Mouse (Mus musculus) frontal cortex, postnatal 36 days (tissue): ENCODE results near the gene Slc39a1.
"Not testable (repeated sequence)": the region's sequence is repeated elsewhere in the genome, so short reads cannot be mapped to it uniquely, and the experiment has no call there.

Source experiments
- DNase-seq, 2 experiments: peaks; one replicate each; pipeline ENCODE4 v3.0.0; 2022; ENCODE audit warnings: low spot score in 2 of 2

The Slc39a1 gene

DNA sequence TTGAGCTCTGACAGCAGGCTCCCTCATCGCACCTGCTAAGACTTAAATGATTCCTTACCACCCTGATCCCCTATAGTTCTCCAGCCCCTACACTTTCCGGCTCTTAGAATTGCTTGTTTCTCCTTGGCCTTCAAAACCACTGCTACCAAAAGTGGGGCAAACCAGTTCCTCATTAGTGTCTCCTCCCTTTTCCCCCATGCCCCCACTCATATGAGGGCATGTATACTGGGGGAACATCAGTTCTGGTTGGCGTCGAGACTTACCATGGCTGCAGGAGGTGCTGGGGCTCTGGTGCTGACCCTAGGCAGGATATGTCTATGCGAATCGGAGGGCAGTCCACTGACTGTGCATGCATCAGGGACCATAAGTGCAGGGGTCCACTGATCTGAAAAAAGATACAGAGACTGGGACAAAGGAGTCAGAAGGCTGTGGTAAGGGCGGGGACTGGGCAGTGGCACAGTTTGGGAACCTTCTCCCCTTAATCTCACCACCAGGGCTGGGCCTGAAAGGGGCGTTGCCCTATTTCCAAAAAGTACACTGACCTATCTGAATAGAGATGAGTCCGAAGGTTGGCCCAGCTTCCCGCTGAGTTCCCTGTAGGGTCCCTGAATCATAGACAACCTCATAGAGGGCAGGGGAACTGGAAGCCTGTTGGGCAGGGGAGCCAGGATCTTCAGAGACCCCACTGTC lies 6.2 kb upstream of the Slc39a1 start:
- no peak for DNase-seq

DNA sequence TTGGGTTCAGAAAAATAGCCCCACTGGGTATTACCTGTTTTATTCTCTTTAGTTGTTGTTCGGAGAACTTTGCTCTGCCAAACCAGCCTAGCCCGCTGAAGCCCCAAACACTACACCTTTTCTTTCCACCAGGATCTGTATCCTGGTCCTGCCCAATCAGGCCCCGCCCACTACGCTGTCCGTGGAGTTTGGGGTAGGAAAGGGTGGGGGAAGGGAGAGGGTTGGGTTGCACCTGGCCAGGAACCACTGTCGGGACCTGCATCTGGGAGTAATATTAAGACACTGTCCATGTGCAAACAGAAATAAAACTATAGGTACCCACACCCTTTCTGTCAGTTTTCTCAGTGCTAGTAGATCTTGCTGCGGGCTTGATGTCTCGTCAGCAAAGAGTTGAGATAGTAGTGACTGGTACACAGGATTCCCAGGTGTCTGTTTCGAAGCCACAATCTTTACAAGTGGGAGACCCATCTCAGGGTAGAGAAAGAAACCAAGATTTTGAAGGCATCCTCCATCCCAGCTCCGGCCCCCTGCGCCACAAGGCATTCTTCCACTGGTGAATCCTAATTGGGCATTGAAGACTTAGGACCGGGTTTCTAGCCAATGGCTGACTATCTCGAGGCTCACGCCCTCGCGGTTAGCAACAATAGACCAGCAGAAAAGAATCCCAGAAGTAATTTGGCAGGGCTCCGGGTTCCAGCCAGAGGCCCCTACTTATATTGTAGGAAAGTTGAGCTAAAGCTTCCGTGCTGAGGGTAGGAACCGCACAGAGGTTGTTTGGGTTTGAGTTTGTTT lies 4.8 kb upstream of the Slc39a1 start, which contains the start of gene Creb3l4:
Gene Creb3l4 (minus strand): TSS at position 529 of the 792 bp plus-strand sequence.
- no peak for DNase-seq

DNA sequence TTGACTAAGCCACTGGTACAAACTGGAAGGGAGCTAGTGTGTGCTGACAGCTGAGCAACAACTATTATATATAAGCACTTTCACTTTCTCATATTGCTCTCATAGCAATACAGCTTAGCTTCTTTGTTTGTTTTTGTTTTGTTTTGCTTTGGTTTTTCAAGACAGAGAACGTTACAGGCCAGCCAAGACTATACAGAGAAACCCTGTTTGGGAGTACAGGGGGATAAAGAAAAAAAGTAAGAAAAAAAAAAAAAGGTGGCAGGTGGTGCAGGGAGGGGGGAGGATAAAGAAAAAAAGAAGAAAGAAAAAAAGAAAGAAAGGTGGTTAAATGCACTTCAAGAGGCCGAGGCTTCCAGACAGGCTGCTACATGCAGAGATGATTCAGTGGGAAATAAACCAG lies 2.6 kb upstream of the Slc39a1 start:
- DNase-seq: no peak

DNA sequence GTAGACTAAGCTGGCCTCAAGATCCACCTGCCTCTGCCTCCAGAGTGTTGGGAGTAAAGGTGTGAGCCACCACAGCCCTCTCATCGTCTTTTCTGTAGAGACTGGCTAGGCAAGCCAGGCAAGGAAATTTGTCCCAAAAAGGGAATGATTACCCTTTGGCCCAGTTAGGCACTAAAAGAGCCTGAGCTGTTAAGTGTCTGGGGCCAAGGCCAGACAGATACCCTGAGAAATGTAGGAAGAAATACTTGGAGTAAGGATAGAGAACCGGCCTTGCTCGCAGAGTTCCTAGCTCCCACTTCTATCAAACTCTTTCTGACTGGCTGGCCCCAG lies 377 bp upstream of the Slc39a1 start:
- DNase-seq: no peak

- no peak for DNase-seq
Observed at GRCm38 (mm10) chr3:90248746-90249100, 751 bp downstream of the Slc39a1 start.

DNA sequence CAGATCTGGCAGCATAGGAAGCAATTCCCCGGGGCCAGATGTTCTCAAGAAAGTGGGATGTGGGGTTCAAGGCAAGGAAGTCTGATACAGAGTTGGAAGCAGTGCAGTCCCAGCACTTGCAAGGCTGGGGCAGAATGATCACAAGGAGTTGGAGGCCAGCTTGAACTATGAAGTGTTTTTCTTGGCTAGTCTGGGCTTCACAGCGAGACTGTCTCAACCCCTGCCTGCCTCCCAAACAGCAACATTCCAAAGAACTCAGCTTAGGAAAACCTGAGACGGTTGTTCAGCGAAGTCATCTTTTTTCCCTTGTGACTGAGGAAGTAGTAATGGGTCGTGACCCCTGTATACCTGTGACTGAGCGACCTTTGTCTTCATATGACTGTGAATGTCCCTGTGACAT lies 2.8 kb downstream of the Slc39a1 start:
- DNase-seq: no peak

- not testable (repeated sequence) for DNase-seq
Observed at GRCm38 (mm10) chr3:90251731-90252226, 3.8 kb downstream of the Slc39a1 start.

GRCm38 (mm10) chr3:90252659-90253058 lies 4.7 kb downstream of the Slc39a1 start:
- DNase-seq: not testable (repeated sequence)

- not testable (repeated sequence) for DNase-seq
Observed at GRCm38 (mm10) chr3:90253174-90253573, 5.2 kb downstream of the Slc39a1 start.

- DNase-seq: peak; percentile 96 to 98
Observed at GRCm38 (mm10) chr3:90253653-90254418, 5.9 kb downstream of the Slc39a1 start, which contains the start of gene Crtc2. Gene Crtc2, plus strand, starts transcription at chr3:90254163.

- DNase-seq: no peak
Observed at GRCm38 (mm10) chr3:90254419-90255193, 6.6 kb downstream of the Slc39a1 start.

GRCm38 (mm10) chr3:90255194-90255565 lies 7.2 kb downstream of the Slc39a1 start:
- DNase-seq: no peak

GRCm38 (mm10) chr3:90255784-90256353 lies 7.9 kb downstream of the Slc39a1 start:
- no peak for DNase-seq

DNA sequence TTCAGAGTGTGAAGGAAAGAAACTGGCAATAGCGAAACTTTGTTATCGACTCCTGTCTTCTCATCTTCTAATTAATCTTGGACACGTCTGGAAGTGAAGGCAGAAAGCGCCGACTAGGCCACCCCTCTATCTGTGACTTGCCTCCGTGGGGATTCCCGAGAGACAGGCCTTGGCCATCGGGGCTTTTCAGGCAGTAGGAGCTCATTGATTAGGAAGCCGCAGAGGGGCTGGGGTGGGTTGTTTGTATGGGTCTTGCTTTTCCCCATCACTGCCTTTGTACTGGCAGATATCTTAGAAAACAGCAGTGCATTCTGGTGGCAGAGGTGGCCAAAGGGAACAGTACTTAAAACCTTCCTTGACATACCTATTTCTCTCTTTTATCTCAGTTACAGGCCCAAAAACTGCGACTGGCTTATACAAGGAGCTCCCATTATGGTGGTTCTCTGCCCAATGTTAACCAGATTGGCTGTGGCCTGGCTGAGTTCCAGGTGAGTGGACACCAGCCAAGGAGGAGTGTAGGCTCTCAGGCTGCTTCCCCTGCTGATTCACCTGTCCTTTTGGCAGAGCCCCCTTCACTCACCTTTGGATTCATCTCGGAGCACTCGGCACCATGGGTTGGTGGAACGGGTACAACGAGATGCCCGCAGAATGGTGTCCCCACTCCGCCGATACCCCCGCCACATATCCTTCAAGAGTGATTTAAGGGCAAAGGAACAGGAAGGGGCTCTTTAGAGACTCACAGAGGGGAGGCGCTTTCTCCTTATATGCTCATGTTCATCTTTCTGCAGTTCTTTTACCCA lies 9.0 kb downstream of the Slc39a1 start:
- no peak for DNase-seq

- DNase-seq: no peak
Observed at GRCm38 (mm10) chr3:90258521-90258920, 10.5 kb downstream of the Slc39a1 start.

DNA sequence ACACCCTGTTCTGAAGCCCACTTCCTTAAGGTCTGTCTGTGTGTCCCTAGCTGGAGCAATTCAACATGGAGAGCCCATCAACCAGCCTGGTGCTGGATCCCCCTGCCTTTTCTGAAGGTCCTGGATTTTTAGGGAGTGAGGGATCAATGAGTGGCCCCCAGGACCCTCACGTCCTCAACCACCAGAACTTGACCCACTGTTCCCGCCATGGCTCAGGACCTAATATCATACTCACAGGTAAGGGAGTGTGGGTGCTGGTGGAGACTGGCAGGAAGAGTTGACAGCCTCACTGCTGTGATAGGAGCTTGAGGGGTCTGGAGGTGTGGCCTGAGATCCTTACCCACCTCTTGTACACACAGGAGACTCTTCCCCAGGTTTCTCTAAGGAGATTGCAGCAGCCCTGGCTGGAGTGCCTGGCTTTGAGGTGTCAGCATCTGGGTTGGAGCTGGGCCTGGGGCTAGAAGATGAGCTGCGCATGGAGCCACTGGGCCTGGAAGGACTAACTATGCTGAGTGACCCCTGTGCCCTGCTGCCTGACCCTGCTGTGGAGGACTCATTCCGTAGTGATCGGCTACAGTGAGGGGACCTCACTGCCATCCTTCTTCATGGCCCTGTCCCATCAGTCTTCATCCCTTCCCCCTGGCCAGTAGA lies 15.3 kb downstream of the Slc39a1 start:
- DNase-seq: no peak

DNA sequence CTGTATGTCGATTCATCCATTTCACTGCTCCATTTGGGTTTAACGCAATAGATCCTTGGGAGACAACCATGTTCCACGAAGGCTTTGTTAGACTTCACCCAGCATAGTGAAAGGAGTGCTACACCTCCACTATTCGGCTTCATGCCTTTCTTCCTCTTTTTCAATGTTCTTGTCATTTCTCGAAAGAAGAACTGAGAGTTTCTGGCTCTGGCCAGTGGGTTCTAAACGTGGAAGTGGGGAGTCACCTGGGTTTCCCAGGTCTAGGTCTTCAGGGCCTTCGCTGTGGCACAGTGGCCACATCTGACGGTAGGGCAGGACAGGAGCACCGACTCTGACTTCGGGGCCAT lies 16.7 kb downstream of the Slc39a1 start:
- no peak for DNase-seq

DNA sequence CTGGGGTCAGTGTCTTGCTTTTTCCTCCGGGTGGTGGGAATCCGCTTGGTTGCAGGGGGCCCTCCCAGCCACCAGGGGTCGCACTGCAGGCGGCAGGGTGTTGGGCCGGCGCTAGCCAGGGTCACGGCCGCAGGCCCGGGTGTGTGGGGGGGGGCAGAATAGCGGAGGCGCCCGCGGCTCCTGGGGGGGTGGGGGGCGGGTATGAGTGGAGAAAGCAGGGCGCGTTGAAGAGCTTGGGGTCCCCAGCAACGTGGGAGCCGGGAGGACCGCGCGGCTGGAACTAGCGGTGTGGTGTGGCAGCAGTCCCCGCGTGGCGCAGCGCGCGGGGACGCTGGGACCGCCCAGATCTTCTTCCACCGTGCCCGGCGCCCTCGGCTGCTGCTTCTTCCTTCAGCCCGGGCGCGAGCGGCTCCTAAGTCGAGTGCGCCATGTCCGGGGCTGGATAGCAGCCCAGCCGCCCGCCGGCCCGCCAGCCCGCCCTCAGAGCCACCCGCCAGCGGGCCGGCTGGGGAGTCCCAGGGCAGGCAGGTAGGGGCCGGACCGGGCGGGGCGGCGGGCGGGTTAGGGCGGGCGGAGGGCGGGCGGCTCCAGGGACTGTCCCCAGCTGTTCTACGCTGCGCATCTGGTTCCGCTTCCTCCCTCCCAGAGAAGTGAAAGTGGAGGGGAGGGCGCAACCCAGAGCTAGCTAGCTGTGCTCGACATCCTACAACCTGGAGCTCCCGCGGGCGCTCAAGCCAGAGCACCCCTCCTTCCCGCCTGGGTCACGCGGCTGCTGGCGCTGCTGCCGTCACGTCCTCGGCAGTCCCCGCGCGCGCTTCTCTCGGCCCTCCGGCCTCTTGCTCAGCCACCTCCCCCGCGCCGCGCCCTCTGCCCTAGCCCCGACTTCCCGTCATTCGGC lies 17.3 kb downstream of the Slc39a1 start, which contains the start of gene Dennd4b:
Gene Dennd4b (plus strand): TSS at position 152 of the 898 bp plus-strand sequence.
- peak; percentile 86 to 87 for DNase-seq
